Comparison of ENCODE assay signal across 8 mouse cellular contexts in genomic region chr10:45132371-45132770, GRCm38 (mm10). TPM values are rescaled to one million over a fixed set of nuclear protein-coding genes. Genes with fewer than 3 reads are reported as not detected.
A peak's percentile ranks its signal among the peaks of the same experiment; 100 is the strongest.
DNase-seq lines count a peak whose midpoint lies in the region; ATAC-seq and TF ChIP-seq lines count a peak whose summit lies in the region.

No protein-coding gene starts in this region.

- TF ChIP-seq CTCF in forebrain, postnatal 0 days (IDR thresholded peaks at IDR 0.05; ENCODE audit: low read depth): peak; percentile 62

- no peak overlapping the region for H3K9ac ChIP-seq in forebrain, postnatal 0 days
- H3K9ac ChIP-seq in forebrain, embryonic 16.5 days (replicated peaks; ENCODE audit: low read depth, low read length): no peak overlapping the region

- peaks cover 6% of the 10 kb centered on the region; the same call in 1 of the 2 replicates for H3K36me3 ChIP-seq in forebrain, postnatal 0 days (ENCODE audit: insufficient read depth)
- H3K36me3 ChIP-seq in forebrain, embryonic 16.5 days (ENCODE audit: control insufficient read depth, insufficient read depth): no peaks in the 10 kb centered on the region

- WGBS in forebrain, postnatal 0 days: 78% methylated on average over 4 of the region's 4 CpGs
- 80% methylated on average over 4 of the region's 4 CpGs for WGBS in forebrain, embryonic 16.5 days
- 63% methylated on average over 4 of the region's 4 CpGs for whole genome bisulfite sequencing in large intestine, adult 2 months

- no peak overlapping the region for H3K4me3 ChIP-seq in forebrain, postnatal 0 days (ENCODE audit: low read depth, low read length)
- no peak overlapping the region for H3K4me3 ChIP-seq in forebrain, embryonic 16.5 days (replicated peaks; ENCODE audit: low read length)

- no peak overlapping the region for H3K27ac ChIP-seq in forebrain, postnatal 0 days (ENCODE audit: low read depth, low read length)
- H3K27ac ChIP-seq in forebrain, embryonic 16.5 days (ENCODE audit: low read length): no peak overlapping the region

- no peak for ATAC-seq in forebrain, postnatal 0 days
- no peak for ATAC-seq in forebrain, embryonic 16.5 days

- peaks cover 2% of the 10 kb centered on the region; the same call in 1 of the 2 replicates for H3K4me1 ChIP-seq in forebrain, postnatal 0 days (ENCODE audit: insufficient read depth)
- H3K4me1 ChIP-seq in forebrain, embryonic 16.5 days (replicated peaks; ENCODE audit: control insufficient read depth, insufficient read depth, low read length): peaks cover 11% of the 10 kb centered on the region

- no peaks in the 10 kb centered on the region for H3K9me3 ChIP-seq in forebrain, postnatal 0 days (ENCODE audit: low read length)
- no peaks in the 10 kb centered on the region for H3K9me3 ChIP-seq in forebrain, embryonic 16.5 days (ENCODE audit: control insufficient read depth, low read length)

- no peaks in the 10 kb centered on the region for H3K27me3 ChIP-seq in forebrain, postnatal 0 days (ENCODE audit: insufficient read depth, low read length)
- no peaks in the 10 kb centered on the region for H3K27me3 ChIP-seq in forebrain, embryonic 16.5 days (replicated peaks; ENCODE audit: control insufficient read depth, insufficient read depth, low read length)

- no peak overlapping the region for H3K4me2 ChIP-seq in forebrain, postnatal 0 days (ENCODE audit: low read depth)
- H3K4me2 ChIP-seq in forebrain, embryonic 16.5 days (ENCODE audit: low read length): no peak overlapping the region

- DNase-seq in forebrain, postnatal 0 days: no peak
- DNase-seq in right cerebral cortex, postnatal 4 days: peak; percentile 30
- no peak for DNase-seq in right cerebral cortex, postnatal 25 days
- DNase-seq in cerebellum, adult 9-10 months: peak; percentile 52
- peak; percentile 25 for DNase-seq in large intestine, adult 2 months (ENCODE audit: low read depth, low spot score)
- peak; percentile 43 to 78 for DNase-seq in spleen, postnatal 4 days (ENCODE audit: low spot score in 2 of 2)
- DNase-seq in gastrocnemius, postnatal 25 days: no peak

RNA-seq across cellular contexts. Expression of gene Popdc3, which starts 45.5 kb away (rescaled TPM):
- total RNA-seq in forebrain, postnatal 0 days (2014; rRNA removed): 2.3 and 2.6 TPM in 2 replicates
- 1.6 and 2.9 TPM in 2 replicates for polyA plus RNA-seq in forebrain, postnatal 0 days (2015; fragmentation: Nextera tagmentation; extraction: Ambion mirVana)
- polyA plus RNA-seq in forebrain, embryonic 16.5 days (2015; fragmentation: Nextera tagmentation; extraction: Ambion mirVana): 0.41 and 0.68 TPM in 2 replicates
- polyA plus RNA-seq in large intestine, adult 2 months (2012; rRNA removed): 0.14 TPM in 1 of 2 replicates, not detected in the other
- total RNA-seq in gastrocnemius, postnatal 25 days (2021): 10 to 100 TPM; 37.4 to 44.4 TPM

Comparison
In these comparisons a context has a peak if more than half of its experiments do, and no peak if none do; other contexts are left out.
1. DNase-seq: peak in right cerebral cortex, postnatal 4 days (single experiment), cerebellum, adult 9-10 months (single experiment), large intestine, adult 2 months (single experiment) and spleen, postnatal 4 days (2 of 2); none in forebrain, postnatal 0 days (single experiment), right cerebral cortex, postnatal 25 days (single experiment) and gastrocnemius, postnatal 25 days (single experiment).